Mouse (Mus musculus) intestine, embryonic 15.5 days (tissue): ENCODE results near the gene Atg9b. TPM values are rescaled to one million over a fixed set of nuclear protein-coding genes. Genes with fewer than 3 reads are reported as not detected.

Experiments used
- ATAC-seq: fragments of 200-750 bp; cut with Nextera tagmentation; 2 replicates; pipeline ENCODE4 v1.8.0; 2017; ENCODE audit warnings: moderate TSS enrichment, moderate library complexity
- H3K27ac ChIP-seq: fragments of 300-500 bp; sonication (generic); 2 replicates; pipeline ENCODE4 v1.5.1; 2015; ENCODE audit warnings: mild to moderate bottlenecking, inconsistent platforms
- H3K27me3 ChIP-seq: fragments of 300-500 bp; sonication (generic); replicated peaks from 2 replicates; pipeline ENCODE4 v1.6.1; 2015; ENCODE audit warnings: inconsistent platforms
- H3K36me3 ChIP-seq: fragments of 300-500 bp; sonication (generic); 2 replicates; pipeline ENCODE4 v1.6.1; 2015; ENCODE audit warnings: inconsistent platforms
- H3K4me1 ChIP-seq: fragments of 300-500 bp; sonication (generic); replicated peaks from 2 replicates; pipeline ENCODE4 v1.6.1; 2015; ENCODE audit warnings: inconsistent platforms
- H3K4me2 ChIP-seq: fragments of 300-500 bp; sonication (generic); replicated peaks from 2 replicates; pipeline ENCODE4 v1.6.1; 2015; ENCODE audit warnings: mild to moderate bottlenecking, inconsistent platforms
- H3K4me3 ChIP-seq: fragments of 300-500 bp; sonication (generic); replicated peaks from 2 replicates; pipeline ENCODE4 v1.5.1; 2015; ENCODE audit warnings: inconsistent platforms
- H3K9ac ChIP-seq: fragments of 300-500 bp; sonication (generic); 2 replicates; pipeline ENCODE4 v1.6.1; 2015; ENCODE audit warnings: inconsistent platforms
- H3K9me3 ChIP-seq: fragments of 300-500 bp; sonication (generic); 2 replicates; pipeline ENCODE4 v1.6.1; 2016; ENCODE audit warnings: inconsistent platforms
- WGBS: fragments of 180-500 bp; shearing (Covaris S2); methylation state at CpG from one replicate; pipeline ENCODE4 v1.1.7; 2015; 5-methylcytosine and 5-hydroxymethylcytosine counted together
- polyA plus RNA-seq: library from polyadenylated mRNA; unstranded; fragments of >200 nt; fragmentation: Nextera tagmentation; extraction: Ambion mirVana; gene quantifications from 2 replicates; pipeline ENCODE4 v1.2.1, GENCODE M21; 2015

The Atg9b gene
- polyA plus RNA-seq, 1 experiment from 2014 or later: 1.6 TPM

DNA sequence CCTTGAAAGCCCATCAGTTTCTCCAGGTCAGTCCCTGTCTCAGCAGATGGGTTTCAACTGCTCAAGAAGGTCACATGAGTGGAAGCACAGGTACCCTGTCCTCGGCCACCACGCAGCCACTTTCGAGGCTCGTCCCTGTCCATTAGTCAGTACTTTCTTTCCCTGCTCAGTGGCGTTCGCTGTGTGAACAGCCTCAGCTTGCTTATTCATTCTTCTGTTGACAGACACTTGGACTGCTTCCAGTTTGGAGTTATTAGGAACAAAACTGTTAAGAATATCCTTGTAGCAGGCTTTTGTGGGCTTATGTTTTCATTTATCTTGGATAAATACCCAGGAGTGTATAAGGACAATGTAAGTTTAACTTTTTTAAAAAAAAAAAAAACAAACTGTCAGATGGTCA is 17.7 kb downstream of the Atg9b start:
- Histone ChIP-seq H3K27me3 (no peaks in the 10 kb centered on the region), H3K36me3 (no peaks in the 10 kb centered on the region), H3K4me1 (peaks cover 3% of the 10 kb centered on the region; the same call in 1 of the 2 replicates), H3K4me3 (no peak overlapping the region), H3K9me3 (no peaks in the 10 kb centered on the region), H3K4me2 (no peak overlapping the region), H3K9ac (no peak overlapping the region), H3K27ac (no peak overlapping the region)
- WGBS: 36% methylated on average over 6 of the region's 6 CpGs
- no peak for ATAC-seq

DNA sequence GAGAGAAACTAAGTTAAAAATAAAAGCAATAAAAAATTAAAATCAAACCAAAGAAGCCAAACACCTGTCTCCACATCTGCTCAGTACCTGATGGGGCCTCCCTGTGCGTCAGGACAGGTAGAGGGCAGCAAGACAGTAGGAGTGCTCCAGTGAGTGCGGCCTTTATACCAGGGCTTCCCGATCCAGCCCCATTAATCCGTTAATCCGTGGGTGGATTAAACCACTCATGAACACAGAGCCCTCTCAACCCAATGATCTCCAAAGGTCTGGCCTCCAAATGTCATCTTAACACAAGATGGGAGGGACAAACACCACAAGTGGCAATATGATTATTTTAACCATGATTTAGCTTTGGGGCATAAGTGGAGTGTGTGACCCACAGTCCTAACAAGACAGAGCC is 18.1 kb downstream of the Atg9b start:
- H3K27me3 ChIP-seq: no peaks in the 10 kb centered on the region
- no peaks in the 10 kb centered on the region for H3K9me3 ChIP-seq
- H3K4me1 ChIP-seq: peaks cover 3% of the 10 kb centered on the region; the same call in 1 of the 2 replicates
- WGBS: 79% methylated on average over 5 of the region's 5 CpGs
- no peaks in the 10 kb centered on the region for H3K36me3 ChIP-seq
- no peak overlapping the region for H3K4me3 ChIP-seq
- no peak overlapping the region for H3K9ac ChIP-seq
- H3K4me2 ChIP-seq: no peak overlapping the region
- no peak overlapping the region for H3K27ac ChIP-seq
- no peak for ATAC-seq

DNA sequence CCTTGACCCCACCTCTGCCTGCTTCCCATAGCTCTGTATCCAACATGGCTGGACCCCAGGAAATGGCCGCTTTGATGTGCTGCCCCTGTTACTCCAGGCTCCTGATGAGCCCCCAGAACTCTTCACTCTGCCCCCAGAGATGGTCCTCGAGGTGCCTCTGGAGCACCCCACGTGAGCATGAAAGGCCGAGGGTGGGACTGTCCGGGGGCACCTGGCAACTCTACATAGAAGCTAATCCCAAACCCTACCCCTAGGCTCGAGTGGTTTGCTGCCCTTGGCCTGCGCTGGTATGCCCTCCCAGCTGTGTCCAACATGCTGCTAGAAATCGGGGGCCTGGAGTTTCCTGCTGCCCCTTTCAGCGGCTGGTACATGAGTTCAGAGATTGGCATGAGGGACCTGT is 22.2 kb downstream of the Atg9b start:
- no peaks in the 10 kb centered on the region for H3K27me3 ChIP-seq
- no peak overlapping the region for H3K4me3 ChIP-seq
- H3K9ac ChIP-seq: no peak overlapping the region
- no peak overlapping the region for H3K4me2 ChIP-seq
- ATAC-seq: no peak
- H3K9me3 ChIP-seq: no peaks in the 10 kb centered on the region
- no peak overlapping the region for H3K27ac ChIP-seq
- H3K4me1 ChIP-seq: peaks cover 3% of the 10 kb centered on the region; the same call in 1 of the 2 replicates
- 85% methylated on average over 9 of the region's 9 CpGs for WGBS
- H3K36me3 ChIP-seq: no peaks in the 10 kb centered on the region

DNA sequence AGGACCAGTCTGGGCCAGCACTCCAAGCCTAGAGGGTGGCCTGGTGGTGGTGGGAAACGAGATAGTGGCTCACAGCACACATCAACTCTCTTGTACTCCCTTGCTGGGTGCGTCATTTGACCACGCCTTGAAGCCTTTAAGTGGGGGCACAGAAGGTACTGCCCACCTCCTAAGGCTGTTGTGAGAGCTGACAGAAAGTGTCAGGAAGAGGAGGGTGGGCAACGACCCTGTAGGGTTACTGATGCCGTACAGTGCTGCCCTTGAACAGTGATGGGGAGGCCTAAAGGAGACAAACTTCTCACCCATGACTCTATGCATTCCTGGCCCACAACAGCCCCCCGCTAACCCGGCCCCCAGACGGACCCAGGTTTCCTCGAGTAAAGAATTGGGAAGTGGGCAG is 25.5 kb downstream of the Atg9b start:
- Histone ChIP-seq H3K27ac (no peak overlapping the region), H3K36me3 (no peaks in the 10 kb centered on the region), H3K9ac (no peak overlapping the region), H3K27me3 (no peaks in the 10 kb centered on the region), H3K4me3 (no peak overlapping the region), H3K4me1 (no peaks in the 10 kb centered on the region), H3K4me2 (no peak overlapping the region), H3K9me3 (no peaks in the 10 kb centered on the region)
- WGBS: 82% methylated on average over 9 of the region's 9 CpGs
- no peak for ATAC-seq

DNA sequence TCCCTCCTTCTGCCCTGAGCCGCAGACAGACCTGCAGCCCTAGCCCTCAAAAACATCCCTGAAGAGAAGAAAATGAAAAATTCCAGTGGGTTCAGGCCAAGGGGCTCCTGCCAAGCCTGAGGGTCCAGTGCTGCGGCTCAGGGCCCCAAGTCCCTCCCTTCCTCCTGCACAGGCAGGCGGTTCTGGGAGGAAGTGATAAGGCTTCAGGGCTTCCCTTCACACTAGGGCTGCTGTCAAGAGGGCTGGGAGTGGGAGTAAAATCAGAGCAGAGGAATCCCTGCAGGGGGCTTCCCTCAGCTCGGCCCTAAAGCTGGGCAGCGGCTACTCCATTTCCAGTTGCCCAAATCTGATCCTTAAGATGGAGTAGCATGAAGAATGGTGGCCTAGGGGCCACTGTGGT is 26.4 kb downstream of the Atg9b start:
- Histone ChIP-seq H3K4me3 (peak overlapping the region; percentile 10; the same call in 1 of the 2 replicates), H3K27ac (no peak overlapping the region), H3K36me3 (no peaks in the 10 kb centered on the region), H3K4me1 (0 out of 2 replicates have a peak, but pooled peaks cover 5% of the 10 kb centered on the region), H3K9me3 (no peaks in the 10 kb centered on the region), H3K4me2 (0 out of 2 replicates have a peak overlapping the region, but pooled peaks have one; percentile 5), H3K27me3 (no peaks in the 10 kb centered on the region), H3K9ac (no peak overlapping the region)
- no peak for ATAC-seq
- WGBS: 41% methylated on average over 5 of the region's 5 CpGs

DNA sequence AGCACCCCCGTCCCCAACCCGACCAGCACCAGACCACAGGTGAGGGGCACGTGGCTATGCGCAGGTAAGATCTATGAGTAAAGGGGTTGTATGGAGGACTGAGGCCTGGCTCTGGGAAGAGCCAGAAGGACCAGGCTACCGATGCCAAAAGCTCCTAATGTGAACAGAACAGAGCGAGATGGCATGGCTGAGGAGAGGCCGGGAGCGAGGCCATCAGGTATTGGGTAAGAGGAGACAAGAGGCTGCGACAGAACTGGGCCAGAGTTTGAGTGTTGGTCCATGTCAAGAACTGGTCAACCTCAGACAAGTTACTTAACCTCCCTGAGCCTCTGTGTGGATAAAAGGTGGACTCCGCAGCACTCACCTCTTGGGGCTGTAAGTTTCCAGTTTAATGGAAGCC is 27.0 kb downstream of the Atg9b start:
- WGBS: 80% methylated on average over 10 of the region's 10 CpGs
- Histone ChIP-seq H3K9ac (no peak overlapping the region), H3K9me3 (no peaks in the 10 kb centered on the region), H3K4me1 (0 out of 2 replicates have a peak, but pooled peaks cover 5% of the 10 kb centered on the region), H3K4me2 (no peak overlapping the region), H3K27ac (no peak overlapping the region), H3K27me3 (no peaks in the 10 kb centered on the region), H3K36me3 (no peaks in the 10 kb centered on the region), H3K4me3 (no peak overlapping the region)
- no peak for ATAC-seq

DNA sequence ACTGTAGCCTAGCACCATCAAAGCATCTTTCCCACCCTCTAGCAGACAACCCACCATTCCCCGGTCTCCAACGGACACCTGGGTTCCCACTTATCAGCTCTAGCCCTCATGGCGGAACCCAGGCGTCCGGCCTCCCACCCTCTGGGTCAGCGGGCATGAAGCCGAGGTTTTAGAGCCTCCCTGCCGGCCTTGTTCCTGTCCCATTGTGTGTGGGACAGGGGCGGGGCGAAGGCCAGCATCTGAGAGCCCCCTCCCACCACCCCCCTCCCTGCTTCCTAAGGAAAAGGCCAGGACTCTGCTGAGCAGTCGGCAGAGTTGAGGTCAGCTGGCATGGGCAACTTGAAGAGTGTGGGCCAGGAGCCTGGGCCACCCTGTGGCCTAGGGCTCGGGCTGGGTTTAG is 27.4 kb downstream of the Atg9b start, which contains the start of gene Nos3:
Gene Nos3 (plus strand): TSS at position 303 of the 400 bp plus-strand sequence.
- ATAC-seq: no peak
- H3K4me3 ChIP-seq: peak within 1 kb of the TSS; percentile 10; the same call in 1 of the 2 replicates
- WGBS: 64% methylated on average over 12 of the region's 12 CpGs
- H3K27me3 ChIP-seq: no peaks in the 10 kb centered on the region
- 0 out of 2 replicates have a peak, but pooled peaks cover 5% of the 10 kb centered on the region for H3K4me1 ChIP-seq
- H3K27ac ChIP-seq: no peak within 1 kb of the TSS
- no peak within 1 kb of the TSS for H3K9ac ChIP-seq
- H3K4me2 ChIP-seq: 0 out of 2 replicates have a peak within 1 kb of the TSS, but pooled peaks have one; percentile 5
- H3K9me3 ChIP-seq: no peaks in the 10 kb centered on the region
- no peaks in the 10 kb centered on the region for H3K36me3 ChIP-seq

DNA sequence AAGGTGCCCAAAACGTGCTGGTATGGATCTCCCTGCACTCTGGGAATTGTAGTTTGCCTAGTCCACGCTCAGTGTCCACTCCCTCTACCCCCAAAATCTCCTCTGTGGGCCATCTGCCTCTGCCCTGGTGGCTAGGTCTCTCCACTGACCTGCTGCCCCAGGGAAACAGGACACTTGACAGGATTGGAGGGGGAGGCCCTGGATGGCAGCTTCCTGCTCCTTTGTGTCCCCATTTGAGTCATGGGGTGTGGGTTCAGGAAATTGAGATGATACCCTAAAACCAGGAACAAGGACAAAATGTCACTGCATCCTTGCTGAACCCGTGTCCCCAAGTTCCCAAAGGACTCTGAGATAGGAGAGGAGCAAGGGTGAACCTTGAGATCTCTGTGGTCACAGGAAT is 27.9 kb downstream of the Atg9b start:
- Histone ChIP-seq H3K9me3 (no peaks in the 10 kb centered on the region), H3K4me1 (0 out of 2 replicates have a peak, but pooled peaks cover 5% of the 10 kb centered on the region), H3K4me2 (no peak overlapping the region), H3K9ac (no peak overlapping the region), H3K4me3 (no peak overlapping the region), H3K27me3 (no peaks in the 10 kb centered on the region), H3K36me3 (no peaks in the 10 kb centered on the region), H3K27ac (no peak overlapping the region)
- no peak for ATAC-seq
- 68% methylated on average over 3 of the region's 3 CpGs for WGBS

DNA sequence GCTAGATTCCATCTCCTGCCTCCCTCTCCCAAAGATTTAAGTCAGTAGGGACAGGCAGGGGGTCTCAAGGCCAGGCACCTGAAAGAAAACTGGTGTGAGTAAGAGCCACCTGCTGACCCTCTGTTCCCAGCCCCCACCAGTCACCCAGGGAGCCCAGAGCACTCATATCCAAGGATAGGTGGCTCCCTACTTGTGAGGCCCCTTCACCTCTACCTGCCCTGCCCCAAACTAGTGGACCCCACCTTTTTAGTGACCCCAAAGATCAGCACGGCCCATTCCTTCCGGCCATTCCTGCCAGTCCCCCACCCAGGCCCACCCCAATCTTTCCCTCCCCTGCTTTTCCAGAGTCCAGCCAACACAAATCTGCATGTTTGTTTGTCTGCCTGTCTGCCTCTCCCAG is 28.5 kb downstream of the Atg9b start:
- WGBS: 65% methylated on average over 2 of the region's 2 CpGs
- no peaks in the 10 kb centered on the region for H3K36me3 ChIP-seq
- H3K4me2 ChIP-seq: no peak overlapping the region
- no peaks in the 10 kb centered on the region for H3K27me3 ChIP-seq
- no peak overlapping the region for H3K27ac ChIP-seq
- H3K9ac ChIP-seq: no peak overlapping the region
- H3K4me3 ChIP-seq: no peak overlapping the region
- 0 out of 2 replicates have a peak, but pooled peaks cover 5% of the 10 kb centered on the region for H3K4me1 ChIP-seq
- no peaks in the 10 kb centered on the region for H3K9me3 ChIP-seq
- ATAC-seq: no peak

DNA sequence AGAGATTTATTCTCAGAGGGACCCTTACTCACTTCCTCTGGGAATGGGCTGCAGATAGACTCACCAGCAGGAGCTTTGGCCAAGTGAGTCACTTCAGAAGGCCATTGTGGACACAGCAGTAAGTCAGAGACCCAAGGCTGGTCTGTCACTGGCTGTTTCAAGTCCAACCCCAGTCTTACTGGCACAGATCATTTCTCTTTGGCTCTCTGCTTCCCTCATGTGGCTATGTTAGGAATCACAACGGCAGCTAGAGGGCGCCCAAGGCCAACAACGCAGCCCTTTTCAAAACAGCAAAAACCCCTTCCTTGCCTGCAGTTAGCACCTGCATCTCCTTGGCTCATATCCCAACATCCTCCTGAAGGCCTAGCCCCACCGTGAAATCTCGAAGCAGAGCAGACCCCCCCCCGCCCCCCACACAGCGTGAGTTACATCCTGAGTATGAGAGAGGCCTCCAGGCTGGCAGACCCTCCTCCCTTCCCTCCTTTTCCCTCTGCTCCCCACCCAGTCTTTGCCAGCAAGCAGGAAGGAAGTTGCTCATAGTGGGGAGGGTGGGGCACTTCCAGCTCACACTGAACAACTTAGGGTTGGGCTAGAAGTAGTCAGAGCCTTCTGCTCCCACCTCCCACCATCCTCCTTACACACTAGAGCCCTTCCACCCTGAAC is 31.0 kb downstream of the Atg9b start:
- peak; percentile 76 for ATAC-seq
- WGBS: under 1% methylated on average over 7 of the region's 7 CpGs
- 0 out of 2 replicates have a peak, but pooled peaks cover 5% of the 10 kb centered on the region for H3K4me1 ChIP-seq
- H3K4me2 ChIP-seq: no peak overlapping the region
- no peak overlapping the region for H3K9ac ChIP-seq
- H3K27ac ChIP-seq: no peak overlapping the region
- no peaks in the 10 kb centered on the region for H3K9me3 ChIP-seq
- H3K36me3 ChIP-seq: no peaks in the 10 kb centered on the region
- H3K4me3 ChIP-seq: no peak overlapping the region
- H3K27me3 ChIP-seq: no peaks in the 10 kb centered on the region

DNA sequence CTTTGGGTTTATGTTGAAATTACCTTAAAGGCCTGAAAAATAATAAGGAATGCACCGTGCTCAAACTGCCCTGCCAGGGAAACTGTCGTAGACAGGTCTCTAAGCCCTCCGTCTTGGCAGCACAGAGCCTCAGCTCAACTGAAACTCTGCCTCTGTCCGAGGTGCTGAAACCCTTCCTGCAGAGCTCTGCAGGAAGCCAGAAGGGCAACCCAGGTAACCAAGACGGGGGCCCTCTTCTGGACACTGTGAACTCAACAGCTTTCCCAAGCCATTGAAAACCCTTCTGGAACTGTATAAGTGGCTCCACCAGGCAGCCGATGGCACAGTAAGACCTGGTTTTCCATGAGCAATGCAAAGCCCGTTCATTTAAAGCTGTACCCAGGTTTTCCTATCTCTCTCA is 34.5 kb downstream of the Atg9b start:
- Histone ChIP-seq H3K4me3 (no peak overlapping the region), H3K36me3 (no peaks in the 10 kb centered on the region), H3K27ac (no peak overlapping the region), H3K4me2 (no peak overlapping the region), H3K9me3 (no peaks in the 10 kb centered on the region), H3K9ac (no peak overlapping the region), H3K27me3 (no peaks in the 10 kb centered on the region), H3K4me1 (peaks cover 20% of the 10 kb centered on the region; the same call in 1 of the 2 replicates)
- 8% methylated on average over 7 of the region's 7 CpGs for WGBS
- ATAC-seq: peak; percentile 52

DNA sequence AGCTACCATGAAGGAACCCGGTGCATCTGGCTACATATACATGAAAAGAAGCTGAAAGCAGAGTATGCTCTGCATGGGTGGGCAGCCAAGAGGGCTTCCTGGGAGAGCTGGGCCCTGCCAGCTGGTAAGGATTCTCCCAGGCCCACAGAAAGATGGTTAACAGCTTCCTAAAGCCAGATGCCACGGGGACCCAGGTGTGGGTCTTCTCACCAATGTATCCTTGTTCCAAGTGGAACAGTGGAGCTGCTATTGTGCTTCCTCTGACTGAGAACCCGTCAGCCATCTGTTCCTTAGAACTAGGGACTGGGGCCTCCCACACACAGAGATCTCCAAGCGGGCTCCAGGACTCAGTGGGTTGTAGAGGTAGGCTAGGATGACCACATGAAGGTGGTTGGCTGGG is 35.2 kb downstream of the Atg9b start:
- WGBS: 51% methylated on average over 4 of the region's 4 CpGs
- no peaks in the 10 kb centered on the region for H3K36me3 ChIP-seq

DNA sequence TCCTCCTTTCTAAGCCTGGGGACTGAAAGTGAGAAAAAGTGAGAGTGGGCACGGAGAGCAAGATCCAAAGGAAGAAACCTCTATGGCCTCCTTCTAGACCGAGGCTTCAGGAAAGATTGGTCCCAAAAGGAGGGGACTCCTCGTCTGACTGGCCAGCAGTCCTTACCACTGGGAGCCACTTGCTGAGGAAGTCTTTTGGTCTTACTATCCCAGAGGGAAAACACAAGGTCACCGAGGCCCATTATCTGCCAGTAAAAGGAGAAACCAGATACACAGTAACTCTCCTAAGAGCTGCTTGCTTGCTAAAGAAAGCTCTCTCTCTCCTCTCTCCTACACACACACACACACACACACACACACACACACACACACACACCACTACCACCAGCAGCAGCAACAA is 38.6 kb downstream of the Atg9b start:
- H3K36me3 ChIP-seq: no peaks in the 10 kb centered on the region
- no peaks in the 10 kb centered on the region for H3K27me3 ChIP-seq
- no peak for ATAC-seq
- WGBS: 41% methylated on average over 4 of the region's 4 CpGs
- H3K4me3 ChIP-seq: no peak overlapping the region
- peaks cover 46% of the 10 kb centered on the region for H3K4me1 ChIP-seq
- no peaks in the 10 kb centered on the region for H3K9me3 ChIP-seq
- H3K9ac ChIP-seq: 0 out of 2 replicates have a peak overlapping the region, but pooled peaks have one; percentile 67
- H3K4me2 ChIP-seq: peak overlapping the region; percentile 97
- peak overlapping the region; percentile 95 for H3K27ac ChIP-seq

More for the DNA sequence above, 35.2 kb downstream of the Atg9b start:
- H3K4me3 ChIP-seq: no peak overlapping the region
- H3K27ac ChIP-seq: no peak overlapping the region
- H3K27me3 ChIP-seq: no peaks in the 10 kb centered on the region
- no peak overlapping the region for H3K9ac ChIP-seq
- H3K9me3 ChIP-seq: no peaks in the 10 kb centered on the region
- no peak for ATAC-seq
- H3K4me1 ChIP-seq: peaks cover 26% of the 10 kb centered on the region
- no peak overlapping the region for H3K4me2 ChIP-seq
